ENCODE assay signal across 8 mouse cellular contexts in the genomic region with DNA sequence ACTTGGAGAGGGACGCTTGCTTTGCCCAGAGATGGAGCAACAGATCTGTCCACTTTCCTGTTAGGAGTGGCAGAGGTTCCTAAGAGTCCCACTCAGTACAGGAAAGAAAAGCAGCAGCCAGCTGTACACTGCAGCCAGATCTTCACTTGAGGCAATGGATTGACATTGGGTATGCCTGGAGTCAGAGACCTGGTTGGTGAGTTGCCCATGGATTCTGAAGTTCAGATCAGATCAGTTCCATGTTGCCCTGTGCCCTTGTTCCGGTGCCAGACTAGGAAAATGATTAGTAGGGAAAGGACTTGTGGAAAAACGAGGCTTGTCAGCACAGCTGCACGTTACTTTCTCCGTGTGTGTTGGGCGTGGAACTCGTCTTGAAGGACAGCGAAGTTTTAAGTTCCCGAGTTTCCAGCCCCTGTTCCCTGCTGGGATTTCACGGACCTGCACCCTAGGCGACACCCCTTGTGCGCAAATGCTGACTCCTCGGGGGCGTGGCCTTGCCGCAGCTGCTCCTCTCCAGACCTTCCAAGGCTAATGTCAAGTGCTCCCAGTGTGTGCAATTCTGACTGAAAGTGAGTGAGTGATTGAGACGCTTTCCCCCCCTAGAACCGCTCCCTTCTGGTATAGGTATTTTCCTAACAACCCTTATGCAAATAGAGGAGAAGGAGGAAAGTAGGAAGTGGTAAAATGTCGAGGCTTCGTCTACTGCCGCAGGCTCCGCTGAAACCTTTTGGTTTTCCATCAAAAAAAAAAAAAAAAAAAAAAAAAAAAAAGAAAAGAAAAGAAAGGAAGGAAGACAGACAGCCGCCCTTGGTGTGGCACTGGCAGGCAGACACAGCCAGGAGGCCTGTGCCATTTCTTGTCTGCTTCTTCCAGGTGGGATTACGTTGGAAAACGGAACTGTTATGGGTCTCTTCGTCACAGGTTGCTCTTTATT. TPM values are rescaled to one million over a fixed set of nuclear protein-coding genes. Genes with fewer than 3 reads are reported as not detected.
DNase-seq lines count a peak whose midpoint lies in the region; ATAC-seq and TF ChIP-seq lines count a peak whose summit lies in the region.

No protein-coding gene starts in this region.

- peaks cover 59% of the 10 kb centered on the region for H3K79me2 ChIP-seq in CH12.LX (replicated peaks; ENCODE audit: control insufficient read depth, extremely low read depth, insufficient read depth, poor library complexity, severe bottlenecking)

- no peaks in the 10 kb centered on the region for H3K27me3 ChIP-seq in CH12.LX (replicated peaks)
- H3K27me3 ChIP-seq in hindbrain, embryonic 13.5 days, result no peaks in the 10 kb centered on the region
- H3K27me3 ChIP-seq in limb, embryonic 15.5 days, result no peaks in the 10 kb centered on the region
- H3K27me3 ChIP-seq in midbrain, embryonic 14.5 days (ENCODE audit: control insufficient read depth, insufficient read depth, low read length), result no peaks in the 10 kb centered on the region

- H3K27ac ChIP-seq in CH12.LX (ENCODE audit: insufficient read depth, low read depth), result peak overlapping the region; percentile 96
- H3K27ac ChIP-seq in hindbrain, embryonic 13.5 days, result peak overlapping the region; percentile 26; the same call in 1 of the 2 replicates
- H3K27ac ChIP-seq in limb, embryonic 15.5 days, result peak overlapping the region; percentile 43
- no peak overlapping the region; the same call in 1 of the 2 replicates for H3K27ac ChIP-seq in midbrain, embryonic 14.5 days (replicated peaks; ENCODE audit: low read depth, low read length)

- WGBS in hindbrain, embryonic 13.5 days, result 7% methylated on average over 25 of the region's 25 CpGs
- WGBS in limb, embryonic 15.5 days, result 9% methylated on average over 25 of the region's 25 CpGs
- WGBS in midbrain, embryonic 14.5 days, result 8% methylated on average over 25 of the region's 25 CpGs

- TF ChIP-seq CTCF in CH12.LX (conservative IDR thresholded peaks at IDR 0.05 in 1 of 2, IDR thresholded peaks at IDR 0.05 in 1 of 2; ENCODE audit: low read depth in 2 of 2, low read length in 2 of 2), result no peak

- TF ChIP-seq RAD21 in CH12.LX (IDR thresholded peaks at IDR 0.05; ENCODE audit: low read depth, low read length), result no peak; the same call in 1 of the 2 replicates

- in situ Hi-C loops in CH12.LX (cut with MboI; ENCODE audit: low pct_ligation_motif_present, low pct_unique_long_range_greater_than_20kb, low sequenced_read_pairs), result no loop called here

- H3K36me3 ChIP-seq in CH12.LX (replicated peaks in 1 of 2; ENCODE audit: control insufficient read depth in 1 of 2, insufficient read depth in 1 of 2, low read length in 1 of 2), result peaks cover 4 to 42% of the 10 kb centered on the region in 2 experiments
- H3K36me3 ChIP-seq in hindbrain, embryonic 13.5 days, result no peaks in the 10 kb centered on the region; the same call in 1 of the 2 replicates
- no peaks in the 10 kb centered on the region for H3K36me3 ChIP-seq in limb, embryonic 15.5 days
- no peaks in the 10 kb centered on the region for H3K36me3 ChIP-seq in midbrain, embryonic 14.5 days (ENCODE audit: control insufficient read depth, insufficient read depth, low read length)

- H3K4me3 ChIP-seq in CH12.LX (replicated peaks in 1 of 3; ENCODE audit: low read depth in 2 of 3, low read length in 2 of 3, poor library complexity in 1 of 3), result peak overlapping the region; percentile 29 to 37 (median 32)
- peak overlapping the region; percentile 24 for H3K4me3 ChIP-seq in hindbrain, embryonic 13.5 days
- H3K4me3 ChIP-seq in limb, embryonic 15.5 days, result peak overlapping the region; percentile 27
- H3K4me3 ChIP-seq in midbrain, embryonic 14.5 days (replicated peaks; ENCODE audit: low read depth, low read length), result peak overlapping the region; percentile 12; the same call in 1 of the 2 replicates

- dilution Hi-C loops in CH12.LX (cut with MboI; ENCODE audit: extremely low pct_ligation_motif_present, extremely low pct_unique_long_range_greater_than_20kb, low sequenced_read_pairs), result no loop called here

- no peaks in the 10 kb centered on the region for H3K9me3 ChIP-seq in CH12.LX (replicated peaks; ENCODE audit: low read length)
- H3K9me3 ChIP-seq in hindbrain, embryonic 13.5 days, result no peaks in the 10 kb centered on the region
- no peaks in the 10 kb centered on the region for H3K9me3 ChIP-seq in limb, embryonic 15.5 days
- no peaks in the 10 kb centered on the region for H3K9me3 ChIP-seq in midbrain, embryonic 14.5 days (ENCODE audit: control insufficient read depth, low read length)

- peak overlapping the region; percentile 89 for H3K4me2 ChIP-seq in CH12.LX (ENCODE audit: insufficient read depth, low read depth, poor library complexity, severe bottlenecking)
- H3K4me2 ChIP-seq in hindbrain, embryonic 13.5 days, result peak overlapping the region; percentile 53
- H3K4me2 ChIP-seq in limb, embryonic 15.5 days, result peak overlapping the region; percentile 52
- peak overlapping the region; percentile 55 for H3K4me2 ChIP-seq in midbrain, embryonic 14.5 days (ENCODE audit: low read length)

- DNase-seq in CH12.LX (ENCODE audit: extremely low read depth), result peak; percentile 94
- peak; percentile 21 to 51 for DNase-seq in adrenal gland, postnatal 4 days (ENCODE audit: low spot score in 2 of 2)
- peak; percentile 35 for DNase-seq in forelimb bud, embryonic 11.5 days (ENCODE audit: low read depth, low spot score)
- peak; percentile 67 for DNase-seq in midbrain, embryonic 14.5 days
- peak; percentile 60 for DNase-seq in thymus, postnatal 4 days
- DNase-seq in cerebellum, postnatal 4 days (ENCODE audit: low spot score in 2 of 2), result no peak

- peak; percentile 92 for TF ChIP-seq EP300 in CH12.LX (IDR thresholded peaks at IDR 0.05; ENCODE audit: low read length)

- peak; percentile 60 for TF ChIP-seq POLR2A in CH12.LX (IDR thresholded peaks at IDR 0.05; ENCODE audit: low read depth, low read length)

- ATAC-seq in hindbrain, embryonic 13.5 days (ENCODE audit: low FRiP score), result 0 out of 2 replicates have a peak, but pooled peaks have one; percentile 14
- no peak; the same call in 1 of the 2 replicates for ATAC-seq in limb, embryonic 15.5 days (ENCODE audit: insufficient number of reproducible peaks, low FRiP score, low TSS enrichment, low read depth)
- peak; percentile 42; the same call in 1 of the 2 replicates for ATAC-seq in midbrain, embryonic 14.5 days (ENCODE audit: low FRiP score, low TSS enrichment)

- H3K9ac ChIP-seq in CH12.LX (ENCODE audit: insufficient read depth, low read depth), result peak overlapping the region; percentile 68
- H3K9ac ChIP-seq in hindbrain, embryonic 13.5 days, result peak overlapping the region; percentile 11; the same call in 1 of the 2 replicates
- H3K9ac ChIP-seq in limb, embryonic 15.5 days, result no peak overlapping the region
- H3K9ac ChIP-seq in midbrain, embryonic 14.5 days (replicated peaks; ENCODE audit: low read length), result peak overlapping the region; percentile 42; the same call in 1 of the 2 replicates

- peaks cover 47 to 88% of the 10 kb centered on the region in 2 experiments for H3K4me1 ChIP-seq in CH12.LX (ENCODE audit: control insufficient read depth in 1 of 2, insufficient read depth in 2 of 2)
- H3K4me1 ChIP-seq in hindbrain, embryonic 13.5 days (replicated peaks), result peaks cover 33% of the 10 kb centered on the region
- peaks cover 30% of the 10 kb centered on the region for H3K4me1 ChIP-seq in limb, embryonic 15.5 days
- peaks cover 23% of the 10 kb centered on the region for H3K4me1 ChIP-seq in midbrain, embryonic 14.5 days (ENCODE audit: control insufficient read depth, insufficient read depth, low read length)

TF ChIP-seq in CH12.LX, 34 proteins besides CTCF, POLR2A, EP300 and RAD21 (continues in another document):
- TF ChIP-seq USF2 (conservative IDR thresholded peaks at IDR 0.05; ENCODE audit: low read depth, low read length) (no peak), MAX (IDR thresholded peaks at IDR 0.05; ENCODE audit: low read length) (peak; percentile 78), POLR2AphosphoS2 (IDR thresholded peaks at IDR 0.05; ENCODE audit: low read depth, low read length) (no peak), HCFC1 (IDR thresholded peaks at IDR 0.05; ENCODE audit: low read depth, low read length) (peak; percentile 0; the same call in 1 of the 2 replicates), KAT2A (IDR thresholded peaks at IDR 0.05; ENCODE audit: insufficient replicate concordance, low read length) (0 out of 2 replicates have a peak, but pooled peaks have one; percentile 34), ZC3H11A (IDR thresholded peaks at IDR 0.05; ENCODE audit: low read depth, low read length) (no peak), UBTF (IDR thresholded peaks at IDR 0.05; ENCODE audit: low read depth, low read length) (no peak), MEF2A (IDR thresholded peaks at IDR 0.05; ENCODE audit: borderline replicate concordance, low read depth, low read length) (peak; percentile 85), SMC3 (IDR thresholded peaks at IDR 0.05; ENCODE audit: low read depth, low read length) (peak; percentile 39), MYC (IDR thresholded peaks at IDR 0.05; ENCODE audit: low read depth, low read length) (peak; percentile 35; the same call in 1 of the 2 replicates), CHD1 (IDR thresholded peaks at IDR 0.05; ENCODE audit: low read depth, low read length) (peak; percentile 87; the same call in 1 of the 2 replicates), MAZ (IDR thresholded peaks at IDR 0.05; ENCODE audit: low read depth, low read length) (peak; percentile 85; the same call in 1 of the 2 replicates), ZKSCAN1 (IDR thresholded peaks at IDR 0.05; ENCODE audit: borderline replicate concordance, low read depth, low read length) (peak; percentile 24; the same call in 1 of the 2 replicates), JUN (IDR thresholded peaks at IDR 0.05; ENCODE audit: insufficient read depth, low read depth, low read length) (peak; percentile 28; the same call in 1 of the 2 replicates), ZMIZ1 (IDR thresholded peaks at IDR 0.05; ENCODE audit: low read depth, low read length) (peak; percentile 80), IRF4 (IDR thresholded peaks at IDR 0.05; ENCODE audit: low read depth, low read length) (peak; percentile 84), ZNF384 (IDR thresholded peaks at IDR 0.05; ENCODE audit: low read depth, low read length) (peak; percentile 98), E2F4 (IDR thresholded peaks at IDR 0.05; ENCODE audit: insufficient replicate concordance, low read depth, low read length) (no peak), RCOR1 (conservative IDR thresholded peaks at IDR 0.05; ENCODE audit: low read depth, low read length) (peak; percentile 72), TBP (conservative IDR thresholded peaks at IDR 0.05; ENCODE audit: low read depth, low read length) (peak; percentile 70; the same call in 1 of the 2 replicates)

RNA-seq across cellular contexts. Expression of a gene that starts 28.4 kb away (rescaled TPM):
- total RNA-seq in CH12.LX (2012; rRNA removed) (8.6 and 9.7 TPM in 2 replicates), CH12.LX (2014; rRNA removed) (8.2 and 9.0 TPM in 2 replicates)
- polyA plus RNA-seq in CH12.LX (2012; ENCODE audit: insufficient read length, low read depth), result 51.3 and 55.7 TPM in 2 replicates
- 10 to 100 TPM; 34.1 to 38.8 TPM for total RNA-seq in adrenal gland, postnatal 4 days (2021)
- 19.9 and 22.4 TPM in 2 replicates for polyA plus RNA-seq in hindbrain, embryonic 13.5 days (2015; fragmentation: Nextera tagmentation; extraction: Ambion mirVana)
- polyA plus RNA-seq in limb, embryonic 15.5 days (2015; fragmentation: Nextera tagmentation; extraction: Ambion mirVana), result 10.9 and 12.2 TPM in 2 replicates
- polyA plus RNA-seq in midbrain, embryonic 14.5 days (2014; fragmentation: Nextera tagmentation; extraction: Ambion mirVana), result 22.6 and 23.9 TPM in 2 replicates

Comparison
In these comparisons a context has a peak if more than half of its experiments do, and no peak if none do; other contexts are left out.
1. DNase-seq: peak in CH12.LX (single experiment), adrenal gland, postnatal 4 days (2 of 2), forelimb bud, embryonic 11.5 days (single experiment), midbrain, embryonic 14.5 days (single experiment) and thymus, postnatal 4 days (single experiment); none in cerebellum, postnatal 4 days (0 of 2).
2. Peak in every context shown above with its lines, with median percentiles within 50 percentile points of each other: H3K4me2 ChIP-seq and H3K4me3 ChIP-seq.